Mouse (Mus musculus) right cerebral cortex, postnatal 10 days (tissue): ENCODE results near the gene Arhgap9.

Experiments
- DNase-seq, 2 experiments: peaks; one replicate each; pipeline ENCODE4 v3.0.0; 2021; ENCODE audit warnings: low spot score in 2 of 2

Gene Arhgap9

GRCm38 (mm10) chr10:127343029-127343428 lies 21.3 kb downstream of the Arhgap9 start:
- DNase-seq, result no peak

DNA sequence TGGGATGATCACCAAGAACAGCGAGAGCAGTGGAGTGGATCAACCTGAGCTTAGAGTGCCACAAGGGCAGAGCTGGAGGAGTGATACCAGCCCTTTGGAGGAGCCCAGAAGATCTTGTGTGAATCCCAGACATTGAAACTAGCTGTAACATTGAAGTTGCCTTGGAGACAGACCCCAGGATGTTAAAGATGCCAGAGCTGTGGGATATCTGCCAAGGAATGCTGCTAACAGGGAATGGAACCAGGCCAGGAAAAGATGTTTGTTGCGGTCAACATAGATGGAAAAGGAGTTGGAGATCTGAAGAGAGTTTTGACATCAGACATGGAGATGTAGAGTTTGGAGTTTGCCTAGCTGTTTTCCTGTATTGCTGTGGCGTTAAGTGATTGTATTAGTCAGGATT lies 24.4 kb downstream of the Arhgap9 start:
- DNase-seq, result no peak

DNA sequence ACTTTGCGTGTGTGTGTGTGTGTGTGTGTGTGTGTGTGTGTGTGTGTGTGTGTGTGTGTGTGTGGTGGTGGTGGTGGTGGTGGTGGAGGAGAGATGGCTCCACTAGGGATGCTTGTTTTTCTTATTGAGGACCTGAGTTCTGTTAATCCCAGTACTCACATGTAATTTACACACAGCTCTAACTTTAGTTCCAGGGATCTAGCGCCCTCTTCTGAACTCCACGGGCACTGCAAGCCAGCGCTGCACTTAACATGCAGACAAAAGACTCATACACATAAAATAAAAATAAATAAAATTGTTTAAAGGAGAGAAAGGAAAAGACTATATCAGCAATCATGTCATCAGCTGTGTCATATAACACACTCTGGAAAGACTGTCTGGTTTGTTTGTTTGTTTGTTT lies 27.2 kb downstream of the Arhgap9 start:
- DNase-seq, result no peak

- peak; percentile 51 to 68 for DNase-seq
Measured at GRCm38 (mm10) chr10:127349810-127350209, 28.0 kb downstream of the Arhgap9 start.

DNA sequence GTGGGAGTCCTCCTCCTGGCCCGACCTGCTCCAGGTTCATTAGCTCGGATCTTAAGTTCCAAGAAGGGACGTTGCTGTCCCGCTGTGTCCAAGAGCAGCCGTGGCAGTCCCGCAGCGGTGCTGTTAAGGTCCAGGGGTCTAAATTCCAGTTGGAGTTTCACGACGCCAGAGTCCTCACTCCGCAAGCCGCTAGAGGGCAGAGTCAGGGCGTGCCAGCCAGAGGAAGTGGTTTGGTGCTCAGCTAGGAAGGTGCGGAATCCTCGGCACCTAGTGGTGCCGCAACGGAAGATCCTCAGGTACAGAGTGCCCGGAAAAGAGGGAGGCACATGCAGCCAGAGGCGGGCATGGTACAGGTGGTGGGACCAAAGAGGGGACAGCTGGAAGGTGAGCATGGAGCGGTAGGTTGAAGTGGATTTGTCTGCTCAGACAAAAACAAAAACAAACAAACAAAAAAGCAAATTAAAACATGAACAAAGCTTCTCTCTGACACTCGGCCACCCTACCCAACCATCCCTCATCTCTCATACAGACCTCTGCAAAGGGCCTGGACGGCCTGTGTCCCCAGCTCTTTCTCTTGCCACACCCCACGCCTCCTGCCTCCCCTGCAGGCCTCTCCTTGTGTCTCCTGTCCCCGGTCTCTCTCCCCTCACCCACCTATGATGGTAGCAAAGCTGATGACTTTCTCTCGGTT lies 29.0 kb downstream of the Arhgap9 start:
- peak; percentile 79 to 82 for DNase-seq

DNA sequence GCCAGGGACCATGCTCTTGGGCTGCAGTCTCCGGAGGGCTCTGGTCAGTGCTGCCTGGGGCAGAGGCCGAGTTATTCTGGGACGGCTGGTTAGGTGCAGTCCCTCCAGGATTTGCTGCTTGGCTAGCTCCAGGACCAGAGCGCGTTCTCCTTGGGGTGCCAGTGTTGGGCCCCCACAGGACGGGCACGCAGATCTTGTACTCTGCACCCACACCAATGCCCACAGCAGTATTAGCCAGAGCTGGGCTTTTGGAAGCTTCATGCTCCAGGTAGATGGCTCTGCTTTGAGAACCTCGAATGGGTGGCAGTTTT lies 29.5 kb downstream of the Arhgap9 start:
- DNase-seq, result no peak

- DNase-seq, result no peak
Measured at GRCm38 (mm10) chr10:127351719-127352118, 30.0 kb downstream of the Arhgap9 start.

GRCm38 (mm10) chr10:127352187-127352586 lies 30.4 kb downstream of the Arhgap9 start:
- DNase-seq, result no peak

GRCm38 (mm10) chr10:127352766-127353165 lies 31.0 kb downstream of the Arhgap9 start:
- no peak for DNase-seq

DNA sequence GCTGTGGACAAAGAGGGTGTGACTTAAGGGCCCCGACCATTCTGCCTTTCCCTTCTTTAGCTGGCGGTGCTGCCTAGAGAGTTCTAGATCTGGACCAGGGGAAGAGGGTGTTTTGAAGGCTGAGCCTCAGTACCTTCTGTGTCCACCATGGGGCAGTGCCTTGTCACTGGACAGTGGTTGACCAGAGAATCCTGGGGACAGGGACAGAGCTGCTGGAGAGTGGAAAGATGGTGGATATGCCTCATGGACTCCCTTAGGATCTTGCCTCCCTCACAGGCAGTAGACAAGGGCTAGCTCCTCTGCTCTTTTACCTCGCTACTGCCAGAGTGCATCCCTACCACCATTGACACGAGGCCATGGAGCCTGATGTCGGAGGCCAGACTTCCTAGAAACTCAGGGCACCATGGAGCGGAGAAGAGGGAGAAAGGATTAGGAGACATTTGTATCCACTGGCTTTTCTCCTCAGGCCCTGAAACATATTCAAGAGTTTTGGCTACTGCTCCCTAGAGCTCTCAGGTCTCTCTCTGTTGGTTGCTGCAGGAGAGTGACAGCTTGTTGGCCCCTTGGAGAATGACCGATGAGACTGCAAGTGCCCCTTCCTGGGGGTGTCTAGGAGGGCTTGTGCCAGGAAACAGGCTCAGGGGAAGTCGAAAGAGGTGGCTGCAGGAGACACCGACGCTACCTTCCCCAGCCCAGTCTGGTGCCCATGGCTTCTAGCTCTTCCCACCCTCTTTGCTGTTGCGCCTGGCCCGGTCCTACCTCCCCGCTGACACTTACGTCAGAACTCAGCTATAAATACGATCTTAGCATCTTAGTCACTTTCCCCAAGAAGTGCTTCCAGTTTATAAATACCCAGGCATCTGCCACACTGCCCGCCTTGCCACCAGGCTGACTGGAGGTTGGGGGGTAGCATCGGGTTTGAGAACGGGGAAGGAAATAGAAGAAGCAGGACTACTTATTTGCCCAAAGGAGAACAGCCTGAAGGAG lies 32.4 kb downstream of the Arhgap9 start, which contains the start of gene Inhbe:
TSS of gene Inhbe (minus strand) at position 503 of the 987 bp plus-strand sequence.
- peak; percentile 81 to 90 for DNase-seq

DNA sequence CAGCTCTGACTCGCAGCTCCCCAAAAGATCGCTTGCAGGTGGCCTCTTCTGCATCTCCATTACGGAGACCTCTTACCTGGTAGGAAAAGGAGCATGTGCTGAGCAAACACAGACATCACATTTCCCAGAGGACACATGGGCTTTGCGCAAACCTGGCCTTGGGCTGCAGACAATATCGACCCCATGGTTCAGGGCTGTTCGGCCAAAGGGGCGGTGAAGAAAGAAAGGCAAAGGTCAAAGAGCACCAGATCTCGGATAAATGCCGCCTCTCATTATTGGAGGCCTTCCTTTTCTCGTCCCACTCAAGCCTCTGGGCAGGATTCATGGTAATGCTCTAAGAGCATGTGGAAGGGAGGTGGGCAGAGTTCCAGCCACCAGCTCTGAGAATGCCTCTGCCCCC lies 33.6 kb downstream of the Arhgap9 start:
- DNase-seq, result no peak

- no peak for DNase-seq
Measured at GRCm38 (mm10) chr10:127360714-127361113, 39.0 kb downstream of the Arhgap9 start.

DNA sequence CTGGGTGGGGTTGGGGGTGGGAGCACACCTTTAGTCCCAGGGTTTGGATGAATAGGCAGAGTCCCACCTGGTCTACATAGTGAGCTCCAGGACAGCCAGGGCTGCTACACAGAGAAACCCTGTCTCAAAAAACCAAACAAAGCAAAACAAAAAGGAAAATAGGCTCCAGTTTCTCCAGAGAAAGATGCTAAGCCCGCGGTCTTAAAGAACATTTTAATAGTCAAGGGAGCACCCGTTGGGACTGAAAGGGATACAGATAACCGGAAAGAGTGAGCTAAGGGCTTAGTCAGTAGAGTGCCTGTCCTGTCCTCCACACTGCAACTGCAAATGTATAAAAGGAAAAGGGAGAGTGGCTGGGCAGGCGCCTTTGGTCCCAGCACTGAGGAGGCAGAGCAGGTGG lies 45.4 kb downstream of the Arhgap9 start:
- no peak for DNase-seq

GRCm38 (mm10) chr10:127368273-127368672 lies 46.5 kb downstream of the Arhgap9 start:
- no peak for DNase-seq

GRCm38 (mm10) chr10:127369834-127370820 lies 48.4 kb downstream of the Arhgap9 start, which contains the start of gene Inhbc:
TSS of gene Inhbc (minus strand) at chr10:127370431.
- no peak for DNase-seq

DNA sequence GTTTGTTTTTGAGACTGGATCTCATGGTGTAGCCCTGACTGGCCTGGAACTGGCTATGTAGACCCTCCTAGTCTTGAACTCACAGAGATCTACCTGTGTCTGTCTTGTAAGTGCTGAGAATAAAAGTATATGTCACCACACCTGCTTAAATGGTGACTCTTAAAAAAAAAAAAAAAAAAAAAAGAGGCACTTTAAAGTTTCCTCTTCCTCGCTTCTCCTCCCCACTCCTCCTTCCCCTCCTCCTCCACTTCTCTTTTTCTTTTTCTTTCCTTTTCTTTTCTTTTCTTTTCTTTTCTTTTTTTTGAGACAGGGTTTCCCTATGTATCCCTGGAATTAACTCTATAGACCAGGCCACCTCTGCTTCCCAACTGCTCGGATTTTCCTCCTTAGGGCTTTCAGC lies 49.3 kb downstream of the Arhgap9 start:
- DNase-seq, result no peak

DNA sequence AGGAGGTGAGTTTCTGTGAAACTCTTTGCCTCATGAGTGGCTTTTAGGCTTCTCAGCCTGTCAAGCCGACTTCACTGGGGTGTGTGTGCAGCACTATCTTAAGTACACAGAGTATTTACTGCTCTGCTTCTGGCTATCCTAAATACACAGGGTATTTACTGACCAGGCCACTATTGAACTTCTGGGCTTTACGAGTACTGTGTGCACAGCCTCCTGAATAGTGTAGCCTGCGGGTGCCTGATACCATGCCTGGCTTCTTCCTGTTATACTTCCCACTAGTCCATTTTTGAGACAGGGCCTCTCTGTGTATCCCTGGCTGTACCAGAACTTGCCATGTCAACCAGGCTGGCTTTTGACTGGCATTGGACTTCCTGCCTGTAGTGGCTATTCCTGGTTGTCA lies 55.9 kb downstream of the Arhgap9 start:
- DNase-seq, result no peak
